Mouse (Mus musculus): ENCODE measurements at regions not wholly inside any gene's neighbourhood (a gene's known extent, or its start where the extent isn't known, plus 50 kb on each side); places are given as distances from the start of the nearest gene placed in this dataset.

DNA sequence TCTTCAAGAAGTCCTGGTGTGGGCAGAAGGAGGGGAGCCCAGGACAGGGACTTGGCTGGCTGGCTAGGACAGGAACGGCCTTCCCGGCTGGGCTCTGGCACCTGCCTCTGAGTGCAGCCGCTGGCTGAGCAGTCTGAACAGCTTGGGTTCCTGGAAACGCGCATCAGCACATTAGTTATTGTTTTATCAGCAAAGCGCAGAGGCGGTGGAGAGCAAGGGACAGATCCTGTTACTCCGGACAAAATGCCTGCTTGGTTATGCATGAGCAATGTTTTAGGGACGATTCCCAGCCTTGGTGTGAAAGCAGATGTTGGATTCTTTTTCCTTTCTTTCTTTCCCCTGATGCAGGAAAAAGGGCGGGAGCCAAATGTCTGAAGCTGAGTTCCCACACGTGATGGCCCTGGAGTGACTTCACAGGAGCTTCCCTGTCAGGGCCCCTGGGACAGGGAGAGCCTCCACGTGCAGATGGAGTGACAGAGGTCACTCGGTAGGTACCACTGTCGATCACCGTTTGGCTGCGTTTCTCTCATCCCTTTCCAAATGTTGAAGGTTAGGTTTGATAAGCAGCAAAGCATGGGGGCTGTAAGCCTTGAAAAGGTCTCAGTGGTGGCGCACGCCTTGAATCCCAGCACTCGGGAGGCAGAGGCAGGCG is 217.8 kb upstream of the Klf4 start:
- no peak for DNase-seq (ENCODE audit: low read depth, low spot score)

DNA sequence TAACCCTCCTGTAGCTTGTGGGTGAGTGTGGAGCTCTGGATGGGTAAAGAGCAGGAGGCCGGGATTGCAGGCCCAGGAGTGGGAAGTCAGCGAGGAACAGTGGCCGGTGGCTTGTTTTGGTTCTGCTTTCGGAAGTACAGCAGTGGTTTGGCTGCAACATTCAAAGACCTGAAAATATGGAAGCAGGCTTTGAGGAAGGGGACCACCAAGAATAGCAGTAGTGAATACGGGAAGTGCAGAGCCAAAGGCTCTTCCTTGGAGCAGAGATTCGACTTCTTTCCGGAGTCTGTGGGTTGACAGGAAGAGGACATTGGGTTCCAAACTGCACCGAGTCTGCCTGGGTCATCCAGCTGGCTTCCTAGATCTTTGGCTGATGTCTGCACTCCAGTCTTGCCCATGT is 209.1 kb upstream of the Klf4 start:
- no peak for DNase-seq (ENCODE audit: low read depth, low spot score)

DNA sequence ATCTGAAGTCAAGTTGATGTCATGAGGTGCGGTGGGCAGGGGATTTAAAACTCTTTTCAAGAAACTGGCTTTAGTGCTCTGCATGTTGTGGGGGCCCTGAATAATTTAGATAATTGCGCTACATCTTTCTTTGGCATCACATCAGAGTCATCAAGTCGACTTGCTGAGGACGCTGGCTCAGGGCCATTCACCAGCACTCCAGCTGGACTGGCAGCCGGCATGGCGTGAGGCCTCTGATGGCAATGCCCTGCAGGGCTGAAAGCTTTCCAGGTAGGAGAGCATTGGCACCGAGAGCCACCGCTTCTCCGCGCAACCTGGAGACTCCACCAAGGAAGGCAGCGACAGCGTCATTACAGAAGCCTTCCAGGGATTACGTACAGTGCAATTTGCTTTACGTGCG is 207.8 kb upstream of the Klf4 start:
- DNase-seq (ENCODE audit: low read depth, low spot score), result no peak

DNA sequence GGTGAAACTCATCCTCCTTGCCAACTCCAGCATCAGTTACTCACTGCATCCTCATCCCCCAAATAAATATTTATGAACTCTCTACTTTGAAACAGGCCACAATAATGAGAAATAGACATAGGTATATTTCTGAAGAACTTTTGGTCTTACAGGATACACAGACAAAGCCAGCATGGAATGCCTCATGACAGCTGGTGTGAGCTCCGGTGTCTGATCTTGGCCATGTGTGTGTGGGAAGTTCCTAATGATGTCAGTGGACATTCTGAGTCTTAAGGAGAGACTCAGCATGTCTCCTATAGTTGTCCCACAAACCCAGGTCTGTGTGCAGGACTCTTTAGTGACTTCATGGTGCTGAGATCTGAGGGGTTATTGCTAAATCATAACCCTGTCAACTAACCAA is 206.4 kb upstream of the Klf4 start:
- no peak for DNase-seq (ENCODE audit: low read depth, low spot score)

DNA sequence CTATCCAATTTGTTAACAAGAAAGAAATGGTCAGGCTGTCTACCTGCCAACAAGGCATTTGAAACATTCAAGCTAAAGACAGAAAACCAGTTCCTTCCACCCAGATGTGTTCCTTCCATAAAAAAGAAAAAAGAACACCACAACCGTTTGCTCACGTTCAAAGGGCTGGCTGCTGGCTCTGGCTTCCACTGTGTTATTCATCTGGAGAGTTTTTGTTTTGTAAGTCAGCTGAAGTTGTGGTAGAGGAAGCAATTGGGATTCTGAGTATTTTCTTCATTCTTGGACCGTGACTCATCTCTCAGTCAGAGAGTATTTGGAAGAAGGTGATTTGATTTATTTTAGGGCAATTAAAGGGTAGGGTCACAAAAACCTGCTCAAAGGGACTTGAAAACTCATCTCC is 203.2 kb upstream of the Klf4 start:
- no peak for DNase-seq (ENCODE audit: low read depth, low spot score)

DNA sequence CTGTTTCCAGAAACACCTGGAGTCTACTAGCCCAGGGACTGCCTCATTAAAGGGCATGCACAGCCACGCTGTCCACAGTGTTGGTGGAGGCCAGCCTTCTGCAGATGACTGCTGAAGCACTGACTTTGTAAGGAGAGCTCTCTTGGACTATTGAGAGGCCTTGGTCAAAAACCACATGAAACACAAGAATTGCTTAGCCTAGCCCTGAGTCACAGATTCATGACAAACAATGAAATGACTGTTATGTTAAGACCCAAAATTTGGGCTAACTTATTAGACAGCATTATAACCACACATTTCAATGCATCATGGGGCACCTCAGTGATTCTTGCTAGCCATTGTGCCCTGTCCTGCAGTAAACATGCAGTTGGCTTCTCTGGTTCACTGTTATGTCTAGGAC is 202.1 kb upstream of the Klf4 start:
- DNase-seq (ENCODE audit: low read depth, low spot score), result no peak

DNA sequence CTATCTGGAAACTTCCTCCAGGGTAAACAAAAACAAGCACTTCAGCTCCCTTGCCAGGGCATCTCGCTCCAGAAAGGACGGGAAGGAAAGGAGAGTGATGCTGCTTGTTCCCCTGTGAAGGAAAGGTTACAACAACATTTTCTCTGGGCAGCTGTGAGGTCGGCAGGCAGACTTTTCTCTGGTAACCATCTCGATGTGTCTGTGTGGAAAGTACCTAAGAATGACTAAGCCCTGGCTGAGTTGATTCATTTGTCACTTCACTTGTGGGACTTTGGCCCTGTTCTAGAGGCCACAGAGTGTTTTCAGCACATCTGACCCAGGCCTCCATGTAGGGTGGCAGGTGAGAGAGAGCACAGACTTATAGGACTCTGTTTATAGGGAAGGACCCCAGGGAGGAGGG is 201.0 kb upstream of the Klf4 start:
- no peak for DNase-seq (ENCODE audit: low read depth, low spot score)

DNA sequence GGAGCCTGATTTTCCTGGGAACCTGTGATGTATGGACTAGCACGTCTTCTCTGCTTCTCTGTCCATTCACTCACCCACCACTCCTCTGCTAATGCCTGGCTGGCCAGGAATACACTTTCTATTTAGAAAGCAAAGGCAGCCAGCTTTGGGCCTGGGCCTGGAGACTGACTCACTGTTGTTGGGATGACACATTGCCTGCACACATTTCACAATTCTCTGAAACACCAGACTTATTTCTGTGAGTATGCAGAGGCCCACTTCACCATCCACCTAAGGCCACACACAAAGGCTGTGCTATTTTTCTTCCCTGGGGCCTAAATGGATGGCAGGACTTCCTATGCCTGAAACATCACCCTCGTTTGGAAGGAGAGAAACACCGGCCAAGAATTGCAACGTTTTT is 199.7 kb upstream of the Klf4 start:
- no peak for DNase-seq (ENCODE audit: low read depth, low spot score)

DNA sequence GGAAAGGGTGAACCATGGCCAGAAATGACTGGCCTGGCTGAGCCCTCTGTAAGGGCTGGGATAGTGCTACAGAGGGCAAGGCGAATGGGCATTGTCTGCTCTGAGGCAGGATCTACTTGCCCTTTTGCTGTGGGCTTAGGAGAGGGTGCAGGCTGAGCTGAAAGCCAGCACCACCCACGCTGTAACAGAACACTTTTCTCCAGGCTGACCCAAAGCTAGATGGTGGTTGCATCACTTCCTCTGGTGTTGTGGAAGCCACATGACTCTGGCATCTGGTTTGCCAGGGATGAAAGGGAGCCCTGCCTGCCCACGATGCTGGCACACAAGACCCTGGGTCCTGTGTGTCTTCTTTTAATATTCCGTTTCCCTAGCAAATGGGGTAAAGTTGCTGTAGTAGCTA is 198.0 kb upstream of the Klf4 start:
- DNase-seq (ENCODE audit: low read depth, low spot score), result no peak

DNA sequence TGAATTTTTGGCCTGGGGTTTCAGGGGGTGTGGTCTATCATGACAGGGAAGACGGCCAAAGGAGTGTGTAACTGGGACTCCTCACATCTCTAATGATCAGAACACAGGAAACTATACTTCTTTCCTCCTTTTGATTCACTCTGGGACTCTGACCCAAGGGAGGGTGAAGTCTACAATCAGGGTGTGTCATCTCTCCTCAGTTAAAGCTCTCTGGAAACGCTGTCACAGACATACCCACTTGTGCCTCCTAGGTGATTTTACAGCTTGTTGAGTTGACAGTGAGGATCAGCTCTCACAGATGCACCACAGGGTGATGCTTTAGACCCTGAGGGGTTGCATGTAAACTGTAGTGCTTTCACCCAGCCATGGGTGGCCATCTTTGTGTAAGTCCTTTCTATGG is 194.9 kb upstream of the Klf4 start:
- no peak for DNase-seq (ENCODE audit: low read depth, low spot score)

DNA sequence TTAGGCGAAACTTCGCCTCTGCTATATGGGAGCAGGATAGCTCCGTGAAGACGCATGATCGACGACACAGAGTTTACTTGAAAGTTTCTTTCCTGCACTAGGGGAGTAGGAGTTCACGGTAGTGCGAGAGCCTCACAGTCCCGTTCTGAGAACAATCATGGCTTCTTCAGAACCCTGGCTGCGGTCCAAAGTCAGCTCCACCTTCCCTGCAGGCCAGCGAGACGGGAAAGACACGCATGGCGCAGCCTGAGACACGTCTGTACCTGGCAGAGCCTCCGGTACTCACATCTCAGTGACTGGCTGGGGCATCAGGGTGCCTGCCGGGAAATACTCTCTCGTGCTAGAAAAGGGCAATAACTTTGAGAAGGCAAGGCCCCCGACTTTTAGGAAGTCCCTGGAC is 193.8 kb upstream of the Klf4 start:
- no peak for DNase-seq (ENCODE audit: low read depth, low spot score)

DNA sequence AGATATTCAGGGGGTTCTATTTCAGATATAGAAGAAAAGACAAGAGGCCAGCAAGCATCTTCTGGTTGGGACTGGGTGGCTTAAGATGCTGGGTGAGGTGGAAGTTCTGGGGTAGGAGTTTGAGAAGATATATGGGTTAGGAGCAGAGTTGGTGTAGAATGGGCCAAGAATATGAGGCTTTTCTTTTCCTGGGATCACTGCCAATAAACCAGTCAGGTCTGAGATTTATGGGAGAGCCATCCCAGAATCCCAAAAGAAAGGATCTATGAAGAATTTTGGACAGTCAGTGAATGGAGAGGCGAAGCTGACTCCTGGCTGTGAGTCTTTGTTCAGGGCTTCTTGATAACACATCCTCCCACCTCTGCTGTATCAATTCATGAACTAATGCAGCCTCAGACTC is 192.0 kb upstream of the Klf4 start:
- no peak for DNase-seq (ENCODE audit: low read depth, low spot score)

DNA sequence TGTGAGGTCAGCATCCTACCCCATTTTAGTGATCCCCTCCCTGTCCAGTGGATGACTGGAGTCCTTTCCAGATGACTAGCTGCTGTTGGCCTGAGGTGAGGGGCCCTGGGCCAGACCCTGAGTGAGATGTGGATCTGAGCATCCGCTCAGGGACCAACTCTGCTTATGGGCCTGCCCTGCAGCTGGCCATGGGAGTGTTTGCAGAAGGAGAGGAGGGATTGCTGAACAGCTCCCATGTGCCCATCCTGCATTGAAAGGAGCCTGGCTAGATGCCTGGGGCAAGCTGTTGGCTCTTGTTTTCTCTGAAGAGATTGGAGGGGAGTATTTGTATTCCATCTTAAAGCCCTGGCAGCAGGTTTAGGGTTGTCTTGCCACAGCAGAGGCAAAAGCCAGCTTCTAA is 190.9 kb upstream of the Klf4 start:
- no peak for DNase-seq (ENCODE audit: low read depth, low spot score)

DNA sequence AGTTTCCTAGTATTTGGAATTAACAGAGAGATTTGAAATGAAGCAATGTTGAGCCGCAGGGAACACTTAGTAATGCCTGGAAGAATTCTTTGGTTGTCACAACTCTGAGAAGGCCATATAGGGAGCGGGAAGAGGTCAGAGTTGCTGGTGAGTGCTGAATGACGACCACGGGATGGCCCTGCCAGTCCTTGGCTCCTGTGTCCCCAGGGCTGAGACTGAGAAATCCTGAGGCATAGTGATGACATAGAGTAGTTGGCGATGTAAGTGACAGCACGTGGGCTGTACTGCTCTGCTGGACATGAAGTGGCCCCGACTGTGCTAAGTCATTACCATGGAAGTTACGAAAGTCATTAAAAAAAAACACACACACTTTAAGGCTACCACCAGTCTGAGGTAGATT is 190.1 kb upstream of the Klf4 start:
- no peak for DNase-seq (ENCODE audit: low read depth, low spot score)

DNA sequence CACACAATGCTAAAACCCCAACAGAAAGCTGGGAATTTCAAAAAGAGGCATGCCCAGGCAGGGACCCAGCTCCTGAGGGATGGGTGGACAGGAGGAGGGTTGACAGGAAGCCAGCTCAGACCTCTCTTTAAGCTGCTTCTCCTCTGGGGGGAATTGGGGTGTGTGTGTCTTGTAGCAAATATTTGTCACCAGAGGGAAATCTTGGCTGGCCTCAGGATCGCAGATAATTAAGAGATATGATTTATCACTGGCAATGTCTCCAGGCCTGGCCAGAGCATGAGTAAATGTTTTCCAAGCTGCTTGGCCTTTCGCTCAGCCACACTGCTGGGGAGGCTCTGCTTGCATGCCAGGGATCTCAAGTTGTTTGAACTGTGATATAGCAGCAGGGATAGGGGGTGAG is 189.6 kb upstream of the Klf4 start:
- no peak for DNase-seq (ENCODE audit: low read depth, low spot score)

DNA sequence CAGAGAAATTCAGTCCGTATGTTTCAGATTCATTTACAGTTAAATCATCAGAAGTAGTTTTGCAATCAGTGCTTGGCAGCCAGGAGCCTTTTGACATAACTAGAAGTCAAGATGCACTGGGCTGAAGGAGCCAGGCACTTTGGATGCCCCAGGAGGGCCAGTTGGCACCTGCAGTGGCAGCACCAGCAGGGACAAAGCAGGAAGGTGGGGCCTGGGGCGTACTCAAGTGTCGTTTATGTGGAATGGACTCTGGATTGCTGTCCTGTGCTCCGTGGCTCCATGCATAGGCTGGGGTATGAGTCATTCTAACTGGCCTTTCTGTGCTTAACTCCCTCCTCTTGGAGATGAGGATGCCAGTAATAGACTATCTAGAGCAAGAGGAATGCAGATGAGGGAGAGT is 186.2 kb upstream of the Klf4 start:
- DNase-seq (ENCODE audit: low read depth, low spot score), result no peak

DNA sequence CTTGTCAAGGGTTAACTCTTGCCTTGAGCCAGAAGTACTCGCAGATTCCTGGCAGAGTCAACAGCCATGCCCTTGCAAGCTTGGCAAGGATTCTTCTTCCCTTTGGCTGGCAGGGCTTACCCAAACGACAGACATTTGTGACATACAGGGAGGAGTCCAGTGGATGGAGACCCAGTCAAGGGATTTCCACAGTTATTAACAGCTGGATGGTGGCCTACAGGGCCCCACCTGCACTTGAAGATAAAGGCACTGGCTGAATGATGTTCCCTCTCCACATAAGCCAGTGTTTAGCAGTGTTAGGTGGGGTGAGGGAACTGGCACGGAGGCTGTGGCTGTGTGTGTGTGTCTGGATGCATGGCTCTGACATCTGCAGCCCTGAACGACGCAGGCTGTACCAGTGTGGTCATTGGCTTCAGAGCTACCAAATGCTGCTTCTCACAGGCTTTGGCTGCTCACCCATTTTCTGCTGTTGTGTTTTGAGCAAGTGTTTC is 183.9 kb upstream of the Klf4 start:
- DNase-seq (ENCODE audit: low read depth, low spot score), result no peak

DNA sequence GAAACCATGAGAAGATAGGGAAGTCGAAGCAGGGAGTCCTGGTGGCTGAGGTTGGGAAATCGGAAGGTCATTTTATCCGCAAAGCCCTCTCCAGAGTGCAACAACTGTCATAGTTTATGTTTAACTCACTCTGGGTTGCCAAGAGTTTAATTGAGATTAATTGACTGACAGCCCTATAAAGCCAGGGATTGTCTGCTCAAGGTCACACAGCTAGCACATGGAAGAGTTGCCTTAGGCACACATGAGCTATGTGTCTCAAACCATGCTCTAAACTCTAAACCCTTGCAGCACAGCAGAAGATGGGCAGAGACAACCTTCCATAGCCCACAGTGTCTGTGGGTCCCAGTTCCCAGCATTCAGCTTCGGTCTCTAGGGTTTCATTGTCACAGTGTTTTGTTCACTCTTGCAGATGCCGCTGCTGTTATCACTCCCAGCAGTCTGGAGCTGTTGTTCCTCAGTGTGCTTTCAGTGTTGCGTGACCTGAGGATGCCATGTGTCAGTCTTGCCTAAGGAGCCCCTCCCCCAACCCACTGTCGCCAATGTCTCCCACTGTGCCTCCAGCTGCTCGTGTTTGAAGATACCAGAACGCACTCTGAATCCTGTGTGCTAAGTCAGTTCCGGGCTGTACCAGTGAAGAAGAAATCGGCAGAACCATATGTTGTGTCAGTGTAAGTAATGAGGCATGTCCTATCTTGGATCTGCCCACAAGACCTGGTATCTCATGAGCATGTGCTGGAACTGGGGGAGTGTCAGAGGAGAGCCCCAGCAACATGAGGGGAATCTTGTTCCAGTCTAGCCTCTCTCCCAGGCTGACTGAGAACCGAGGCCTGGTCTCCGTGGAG is 179.5 kb upstream of the Klf4 start:
- no peak for DNase-seq (ENCODE audit: low read depth, low spot score)

DNA sequence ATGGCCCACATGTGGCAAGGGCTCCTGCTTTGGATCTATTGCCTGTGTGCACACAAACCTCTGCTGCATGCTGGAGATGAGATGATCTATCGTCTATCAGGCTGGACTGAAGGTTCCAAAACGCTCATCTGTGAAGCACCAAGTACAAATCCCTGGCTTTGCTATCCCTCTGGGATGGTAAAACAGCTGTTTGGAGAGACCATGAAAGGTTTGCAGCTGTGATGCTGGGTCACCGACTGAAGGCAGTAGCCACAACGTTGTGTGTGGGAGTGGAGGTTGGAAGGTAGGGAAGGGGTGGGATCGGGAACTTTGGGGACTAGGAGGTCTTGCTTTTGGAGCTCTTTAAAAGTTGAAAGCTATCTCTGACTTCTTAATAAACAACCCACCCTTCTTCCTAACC is 178.2 kb upstream of the Klf4 start:
- DNase-seq (ENCODE audit: low read depth, low spot score), result no peak

DNA sequence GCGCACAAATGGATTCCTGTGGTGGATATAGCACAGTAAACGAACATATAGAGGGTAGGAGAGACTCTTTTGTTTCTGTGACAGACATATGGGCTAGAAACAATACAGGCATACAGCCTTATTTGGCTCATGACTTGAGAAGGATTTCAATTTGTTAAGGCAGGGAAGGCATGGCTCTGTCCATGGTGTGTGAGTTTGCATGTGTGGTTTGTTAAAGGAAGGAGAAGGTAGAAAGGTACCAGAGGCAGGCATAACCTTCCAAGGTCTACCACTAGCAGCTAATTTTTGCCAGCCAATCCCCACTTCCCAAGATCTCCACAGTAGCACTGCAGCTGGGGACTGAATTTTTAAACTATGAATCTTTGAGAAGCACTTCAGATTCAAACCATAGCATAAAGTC is 176.5 kb upstream of the Klf4 start:
- no peak for DNase-seq (ENCODE audit: low read depth, low spot score)

DNA sequence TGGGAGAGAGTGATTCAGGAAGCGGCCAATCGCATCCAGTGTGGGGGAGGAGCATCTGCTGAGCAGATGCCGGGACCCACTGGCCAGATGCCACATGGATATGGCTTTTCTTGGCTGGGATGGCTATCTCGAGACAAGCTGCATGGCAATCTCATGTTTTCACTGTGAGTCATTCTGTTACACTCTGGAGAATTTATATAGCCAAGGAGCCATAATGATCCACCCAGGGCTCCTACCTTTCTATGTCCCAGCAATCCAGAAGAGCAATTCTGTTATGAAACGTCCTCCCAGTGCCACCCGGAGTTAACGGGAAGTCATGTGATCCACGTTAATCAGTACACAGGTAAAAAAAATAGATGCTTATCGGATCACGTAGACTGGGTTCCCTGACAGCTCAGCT is 175.7 kb upstream of the Klf4 start:
- no peak for DNase-seq (ENCODE audit: low read depth, low spot score)

DNA sequence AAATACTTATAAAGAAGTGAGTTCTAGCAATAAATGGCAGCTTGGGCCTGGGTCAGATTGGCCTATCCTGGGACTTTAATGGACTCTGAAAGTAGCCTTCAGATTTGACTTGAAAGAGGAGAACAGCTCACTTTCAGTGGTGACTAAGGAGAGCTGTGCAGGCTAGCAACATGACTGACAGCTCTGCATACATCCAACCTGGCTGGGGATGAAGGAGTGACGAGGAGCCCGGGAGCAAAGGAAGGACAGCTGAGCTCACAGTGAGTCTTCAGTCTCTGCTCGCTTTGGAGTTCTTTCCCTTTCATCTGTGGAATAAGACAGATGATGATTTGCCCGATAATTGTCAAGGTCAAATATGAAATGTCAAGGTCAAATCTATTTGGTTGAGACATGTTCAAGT is 172.7 kb upstream of the Klf4 start:
- no peak for DNase-seq (ENCODE audit: low read depth, low spot score)

DNA sequence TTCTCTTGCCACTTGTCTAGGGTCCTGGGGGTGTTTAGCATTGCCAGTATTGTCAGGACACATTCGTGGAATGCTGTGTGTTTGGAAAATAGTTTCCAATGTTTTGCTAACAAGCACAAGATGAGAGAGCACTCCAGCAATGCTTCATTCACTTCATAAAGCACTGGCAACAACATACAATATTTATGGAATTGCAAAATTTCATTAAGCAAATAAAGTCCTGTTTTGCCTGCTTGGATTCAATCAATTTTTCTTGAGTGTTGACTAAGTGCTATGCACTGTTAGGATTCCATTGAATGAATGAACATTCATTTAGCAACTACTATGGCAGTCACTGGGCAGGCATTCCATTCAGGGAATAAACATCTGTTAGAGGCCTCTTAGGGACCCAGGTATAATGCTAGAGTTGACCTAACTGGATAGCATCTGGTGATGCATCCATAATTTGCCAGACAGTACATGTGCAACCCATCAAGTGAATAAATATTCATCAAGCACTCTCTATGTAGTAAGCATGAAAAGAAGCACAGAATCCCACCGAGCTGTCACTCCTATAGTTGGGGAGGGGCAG is 171.2 kb upstream of the Klf4 start:
- no peak for DNase-seq (ENCODE audit: low read depth, low spot score)

All from retina, postnatal 7 days (tissue).